ENCODE assay signal across 8 mouse cellular contexts in genomic region chr15:79442257-79442611, GRCm38 (mm10). TPM values are rescaled to one million over a fixed set of nuclear protein-coding genes. Genes with fewer than 3 reads are reported as not detected.
DNase-seq lines count a peak whose midpoint lies in the region; ATAC-seq and TF ChIP-seq lines count a peak whose summit lies in the region.

No protein-coding gene starts in this region.

- no peaks in the 10 kb centered on the region for H3K9me3 ChIP-seq in hindbrain, embryonic 13.5 days
- no peaks in the 10 kb centered on the region for H3K9me3 ChIP-seq in midbrain, embryonic 13.5 days

- no peak for TF ChIP-seq CTCF in kidney, adult 2 months (conservative IDR thresholded peaks at IDR 0.05; ENCODE audit: insufficient read depth, insufficient read length, low read depth, low read length)

- TF ChIP-seq POLR2A in kidney, adult 2 months (IDR thresholded peaks at IDR 0.05; ENCODE audit: low read depth, low read length) = no peak

- no peaks in the 10 kb centered on the region for H3K36me3 ChIP-seq in kidney, adult 2 months (ENCODE audit: control insufficient read depth, insufficient read depth, low read length)
- peaks cover 15% of the 10 kb centered on the region for H3K36me3 ChIP-seq in hindbrain, embryonic 13.5 days
- H3K36me3 ChIP-seq in midbrain, embryonic 13.5 days = peaks cover 17% of the 10 kb centered on the region

- WGBS in kidney, adult 2 months = 16% methylated on average over 6 of the region's 6 CpGs
- under 1% methylated on average over 6 of the region's 6 CpGs for WGBS in hindbrain, embryonic 13.5 days
- WGBS in midbrain, embryonic 13.5 days = 0% methylated on average over 6 of the region's 6 CpGs

- no peak for DNase-seq in kidney, adult 2 months
- no peak for DNase-seq in kidney, postnatal 10 days
- DNase-seq in natural killer cell, adult 2 months (ENCODE audit: low spot score in 2 of 2) = no peak
- no peak for DNase-seq in right cerebral cortex, postnatal 14 days

- ATAC-seq in hindbrain, embryonic 13.5 days (ENCODE audit: low FRiP score) = peak; percentile 34
- peak; percentile 34; the same call in 1 of the 2 replicates for ATAC-seq in midbrain, embryonic 13.5 days
- no peak for ATAC-seq in CD4-positive, CD25-positive, alpha-beta regulatory T cell, adult 4 months

- H3K9ac ChIP-seq in hindbrain, embryonic 13.5 days = peak overlapping the region; percentile 100
- H3K9ac ChIP-seq in midbrain, embryonic 13.5 days (replicated peaks) = peak overlapping the region; percentile 99

- peak overlapping the region; percentile 61 for H3K4me2 ChIP-seq in hindbrain, embryonic 13.5 days
- peak overlapping the region; percentile 99 for H3K4me2 ChIP-seq in midbrain, embryonic 13.5 days (replicated peaks)

- H3K4me1 ChIP-seq in kidney, adult 2 months (ENCODE audit: control insufficient read depth, insufficient read depth, low read length) = peaks cover 8% of the 10 kb centered on the region
- H3K4me1 ChIP-seq in brown adipose tissue, adult 24 weeks (ENCODE audit: control insufficient read depth, insufficient read depth, insufficient read length, low read length) = peaks cover 28% of the 10 kb centered on the region
- H3K4me1 ChIP-seq in hindbrain, embryonic 13.5 days (replicated peaks) = peaks cover 52% of the 10 kb centered on the region
- peaks cover 43% of the 10 kb centered on the region for H3K4me1 ChIP-seq in midbrain, embryonic 13.5 days (replicated peaks)

- H3K4me3 ChIP-seq in kidney, adult 2 months (ENCODE audit: insufficient read depth, low read depth, low read length) = peak overlapping the region; percentile 77
- peak overlapping the region; percentile 65 for H3K4me3 ChIP-seq in brown adipose tissue, adult 24 weeks (ENCODE audit: insufficient read depth, low read depth, low read length)
- H3K4me3 ChIP-seq in hindbrain, embryonic 13.5 days = peak overlapping the region; percentile 90
- H3K4me3 ChIP-seq in midbrain, embryonic 13.5 days (replicated peaks) = peak overlapping the region; percentile 93

- H3K27me3 ChIP-seq in kidney, adult 2 months (replicated peaks; ENCODE audit: control insufficient read depth, insufficient read depth, low read length) = no peaks in the 10 kb centered on the region
- no peaks in the 10 kb centered on the region for H3K27me3 ChIP-seq in hindbrain, embryonic 13.5 days
- H3K27me3 ChIP-seq in midbrain, embryonic 13.5 days = no peaks in the 10 kb centered on the region

- H3K27ac ChIP-seq in kidney, adult 2 months (ENCODE audit: insufficient read depth, low read depth, low read length) = peak overlapping the region; percentile 19; the same call in 1 of the 2 replicates
- H3K27ac ChIP-seq in brown adipose tissue, adult 24 weeks (replicated peaks; ENCODE audit: low read depth, low read length) = peak overlapping the region; percentile 94
- H3K27ac ChIP-seq in hindbrain, embryonic 13.5 days = peak overlapping the region; percentile 99
- H3K27ac ChIP-seq in midbrain, embryonic 13.5 days = peak overlapping the region; percentile 95

RNA-seq across cellular contexts. Expression of gene Csnk1e, which starts 13.1 kb away (rescaled TPM):
- polyA plus RNA-seq in kidney, adult 2 months (2012; rRNA removed) = 31.5 and 34.9 TPM in 2 replicates
- polyA plus RNA-seq in brown adipose tissue, adult 24 weeks (2012; ENCODE audit: insufficient read depth, insufficient read length, missing spikeins) = 17.4 and 24.8 TPM in 2 replicates
- 231 and 245 TPM in 2 replicates for polyA plus RNA-seq in hindbrain, embryonic 13.5 days (2015; fragmentation: Nextera tagmentation; extraction: Ambion mirVana)
- polyA plus RNA-seq in midbrain, embryonic 13.5 days (2015; fragmentation: Nextera tagmentation; extraction: Ambion mirVana) = 233 and 269 TPM in 2 replicates
- 1 to 10 TPM; 3.1 to 6.2 TPM for polyA plus RNA-seq in CD4-positive, CD25-positive, alpha-beta regulatory T cell, adult 4 months (2017; shearing (Covaris generic))

RNA-seq across cellular contexts. Expression of gene Tmem184b, which starts 38.9 kb away (rescaled TPM):
- polyA plus RNA-seq in kidney, adult 2 months (2012; rRNA removed) = 69.0 and 81.0 TPM in 2 replicates
- 60.3 and 71.0 TPM in 2 replicates for polyA plus RNA-seq in brown adipose tissue, adult 24 weeks (2012; ENCODE audit: insufficient read depth, insufficient read length, missing spikeins)
- 37.7 and 39.2 TPM in 2 replicates for polyA plus RNA-seq in hindbrain, embryonic 13.5 days (2015; fragmentation: Nextera tagmentation; extraction: Ambion mirVana)
- 32.8 and 35.0 TPM in 2 replicates for polyA plus RNA-seq in midbrain, embryonic 13.5 days (2015; fragmentation: Nextera tagmentation; extraction: Ambion mirVana)
- 10 to 100 TPM in 1 of 2 experiments, 1 to 10 TPM in 1; 9.6 to 12.5 TPM for polyA plus RNA-seq in CD4-positive, CD25-positive, alpha-beta regulatory T cell, adult 4 months (2017; shearing (Covaris generic))

Comparison
In these comparisons a context has a peak if more than half of its experiments do, and no peak if none do; other contexts are left out.
1. H3K27ac ChIP-seq: peak in every context shown above with its lines; median percentile 99 in hindbrain, embryonic 13.5 days; 95 in midbrain, embryonic 13.5 days; 94 in brown adipose tissue, adult 24 weeks; 19 in kidney, adult 2 months.